Mouse (Mus musculus) neural tube, embryonic 13.5 days (tissue): ENCODE measurements around the gene Adar. TPM values are rescaled to one million over a fixed set of nuclear protein-coding genes. Genes with fewer than 3 reads are reported as not detected.

Source experiments
- ATAC-seq: fragments of 200-750 bp; cut with Nextera tagmentation; 2 replicates; pipeline ENCODE4 v1.8.0; 2017; ENCODE audit warnings: low read depth, mild to moderate bottlenecking, moderate TSS enrichment, moderate library complexity
- H3K27ac ChIP-seq: fragments of 300-500 bp; sonication (generic); replicated peaks from 2 replicates; pipeline ENCODE4 v1.5.1; 2015; ENCODE audit warnings: moderate library complexity, mild to moderate bottlenecking, inconsistent platforms
- H3K27me3 ChIP-seq: fragments of 300-500 bp; sonication (generic); 2 replicates; pipeline ENCODE4 v1.6.1; 2015; ENCODE audit warnings: mild to moderate bottlenecking, inconsistent platforms
- H3K36me3 ChIP-seq: fragments of 300-500 bp; sonication (generic); 2 replicates; pipeline ENCODE4 v1.6.1; 2015; ENCODE audit warnings: mild to moderate bottlenecking, inconsistent platforms
- H3K4me1 ChIP-seq: fragments of 300-500 bp; sonication (generic); replicated peaks from 2 replicates; pipeline ENCODE4 v1.6.1; 2015; ENCODE audit warnings: inconsistent platforms
- H3K4me2 ChIP-seq: fragments of 300-500 bp; sonication (generic); 2 replicates; pipeline ENCODE4 v1.6.1; 2015; ENCODE audit warnings: inconsistent platforms, mild to moderate bottlenecking, moderate library complexity
- H3K4me3 ChIP-seq: fragments of 300-500 bp; sonication (generic); 2 replicates; pipeline ENCODE4 v1.5.1; 2015; ENCODE audit warnings: mild to moderate bottlenecking, inconsistent platforms
- H3K9ac ChIP-seq: fragments of 300-500 bp; sonication (generic); 2 replicates; pipeline ENCODE4 v1.6.1; 2015; ENCODE audit warnings: moderate library complexity, mild to moderate bottlenecking, inconsistent platforms
- H3K9me3 ChIP-seq: fragments of 300-500 bp; sonication (generic); 2 replicates; pipeline ENCODE4 v1.6.1; 2016; ENCODE audit warnings: inconsistent platforms
- WGBS: fragments of 180-500 bp; shearing (Covaris S2); methylation state at CpG from one replicate; pipeline ENCODE4 v1.1.7; 2015; 5-methylcytosine and 5-hydroxymethylcytosine counted together
- polyA plus RNA-seq: library from polyadenylated mRNA; unstranded; fragments of >200 nt; fragmentation: Nextera tagmentation; extraction: Ambion mirVana; gene quantifications from 2 replicates; pipeline ENCODE4 v1.2.1, GENCODE M21; 2015

Adar gene
- polyA plus RNA-seq, 1 experiment from 2014 or later, result 18.4 TPM

DNA sequence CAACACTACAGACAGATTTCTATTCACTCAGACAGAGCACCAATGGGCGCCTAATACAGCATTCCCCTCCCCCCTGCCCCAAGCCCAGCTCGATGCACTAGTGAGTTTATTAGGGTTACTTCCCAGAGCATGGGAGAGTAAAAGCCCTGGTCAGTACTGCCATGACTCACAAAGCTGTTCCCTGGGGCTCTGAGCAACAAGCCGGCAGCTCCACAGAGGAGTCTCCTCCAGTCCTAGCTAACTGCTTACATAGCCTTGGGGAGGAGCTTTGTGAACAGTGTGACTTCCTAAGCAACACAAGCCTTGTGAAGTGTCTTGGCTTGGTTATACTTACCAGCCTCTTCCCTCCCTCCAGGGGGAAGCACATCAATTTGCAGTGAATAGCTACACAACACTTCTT, 11.2 kb upstream of the Adar start:
- Histone ChIP-seq H3K36me3 (no peaks in the 10 kb centered on the region), H3K4me1 (no peaks in the 10 kb centered on the region), H3K9me3 (no peaks in the 10 kb centered on the region), H3K27me3 (no peaks in the 10 kb centered on the region), H3K4me2 (no peak overlapping the region), H3K9ac (no peak overlapping the region), H3K27ac (no peak overlapping the region), H3K4me3 (no peak overlapping the region)
- no peak for ATAC-seq
- 36% methylated on average over 3 of the region's 3 CpGs for WGBS

DNA sequence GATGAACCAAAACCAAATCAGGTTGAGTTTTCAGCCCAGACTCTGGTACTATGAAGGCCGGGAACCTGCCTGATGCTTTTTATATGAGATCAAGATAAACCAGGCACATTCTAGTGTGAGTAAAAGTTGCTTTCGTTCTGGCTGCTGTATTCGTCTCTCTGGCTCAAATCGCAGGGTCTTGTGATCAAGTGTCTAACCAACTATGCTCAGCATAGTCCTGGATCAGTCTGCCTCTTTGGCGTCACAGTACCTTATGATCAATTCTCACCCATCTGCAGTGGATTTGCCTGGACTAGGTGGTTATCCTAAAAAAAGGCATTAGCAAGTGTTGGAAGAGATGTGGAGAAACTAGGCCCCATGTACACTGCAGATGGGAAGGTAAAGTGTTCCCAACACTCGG, 10.8 kb upstream of the Adar start:
- WGBS, result 82% methylated on average over 6 of the region's 6 CpGs
- Histone ChIP-seq H3K4me1 (no peaks in the 10 kb centered on the region), H3K9ac (no peak overlapping the region), H3K4me3 (no peak overlapping the region), H3K27me3 (no peaks in the 10 kb centered on the region), H3K27ac (no peak overlapping the region), H3K4me2 (no peak overlapping the region), H3K36me3 (no peaks in the 10 kb centered on the region), H3K9me3 (no peaks in the 10 kb centered on the region)
- ATAC-seq, result no peak

DNA sequence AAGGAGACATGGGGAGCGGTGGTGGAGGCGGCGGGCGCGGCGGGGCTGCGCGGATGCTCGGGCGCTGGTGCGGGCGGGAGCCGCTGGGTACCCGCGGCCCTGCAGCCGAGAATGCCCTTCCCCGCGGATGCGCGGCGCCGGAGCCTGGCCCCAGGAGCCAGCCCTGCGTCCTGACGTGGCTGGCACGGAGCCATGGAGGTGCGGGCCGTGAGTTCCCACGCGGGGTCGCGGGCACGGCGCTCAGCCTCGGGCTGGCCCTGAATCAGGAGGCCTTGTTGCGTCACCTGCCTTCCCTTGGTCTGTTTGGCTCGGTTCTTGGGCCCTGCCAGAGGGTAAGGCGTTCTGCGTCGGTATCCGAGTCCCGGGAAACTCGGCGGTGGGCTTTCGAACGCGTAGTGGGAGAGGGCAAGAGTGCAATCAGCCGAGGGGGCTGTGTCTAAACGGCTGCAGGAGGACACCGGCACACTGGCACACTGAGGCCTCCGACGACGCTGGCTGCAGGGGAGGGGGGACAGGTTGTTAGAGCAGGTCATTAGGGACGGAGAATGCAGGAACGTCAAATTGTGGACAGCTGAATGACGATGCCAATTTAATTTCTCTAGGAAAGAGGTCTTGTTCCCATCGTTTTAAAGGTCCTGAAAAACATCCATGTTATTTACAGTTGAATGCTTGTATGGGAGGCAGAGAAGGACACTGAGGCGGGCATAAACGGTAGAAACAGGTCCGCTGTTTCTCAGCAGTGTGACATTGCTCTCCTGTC, 565 bp downstream of the Adar start:
- Histone ChIP-seq H3K27me3 (0 out of 2 replicates have a peak, but pooled peaks cover 6% of the 10 kb centered on the region), H3K4me2 (peak overlapping the region; percentile 86), H3K9me3 (no peaks in the 10 kb centered on the region), H3K36me3 (no peaks in the 10 kb centered on the region), H3K4me3 (peak overlapping the region; percentile 96), H3K9ac (peak overlapping the region; percentile 96), H3K27ac (peak overlapping the region; percentile 93), H3K4me1 (peaks cover 27% of the 10 kb centered on the region)
- WGBS, result under 1% methylated on average over 59 of the region's 59 CpGs
- peak; percentile 77 for ATAC-seq

DNA sequence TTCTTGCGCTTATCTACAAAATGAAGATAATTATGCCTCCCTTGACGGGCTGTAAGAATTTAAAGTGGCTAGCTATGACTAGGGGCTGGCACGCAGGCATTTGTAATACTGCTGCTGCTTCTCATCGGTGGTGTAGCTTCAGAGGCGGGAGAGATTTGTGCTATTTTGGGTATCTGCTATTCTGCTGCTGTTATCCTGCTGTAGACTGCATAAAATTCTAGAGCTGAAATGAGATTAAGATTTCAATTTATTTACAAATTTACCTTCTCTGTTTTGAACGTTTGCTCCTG, 1.1 kb downstream of the Adar start:
- ATAC-seq, result no peak
- H3K4me2 ChIP-seq, result peak overlapping the region; percentile 86
- 0 out of 2 replicates have a peak, but pooled peaks cover 6% of the 10 kb centered on the region for H3K27me3 ChIP-seq
- peaks cover 27% of the 10 kb centered on the region for H3K4me1 ChIP-seq
- H3K9ac ChIP-seq, result peak overlapping the region; percentile 96
- no peaks in the 10 kb centered on the region for H3K36me3 ChIP-seq
- 51% methylated on average over 6 of the region's 6 CpGs for WGBS
- H3K27ac ChIP-seq, result peak overlapping the region; percentile 93; the same call in 1 of the 2 replicates
- peak overlapping the region; percentile 96 for H3K4me3 ChIP-seq
- H3K9me3 ChIP-seq, result no peaks in the 10 kb centered on the region

DNA sequence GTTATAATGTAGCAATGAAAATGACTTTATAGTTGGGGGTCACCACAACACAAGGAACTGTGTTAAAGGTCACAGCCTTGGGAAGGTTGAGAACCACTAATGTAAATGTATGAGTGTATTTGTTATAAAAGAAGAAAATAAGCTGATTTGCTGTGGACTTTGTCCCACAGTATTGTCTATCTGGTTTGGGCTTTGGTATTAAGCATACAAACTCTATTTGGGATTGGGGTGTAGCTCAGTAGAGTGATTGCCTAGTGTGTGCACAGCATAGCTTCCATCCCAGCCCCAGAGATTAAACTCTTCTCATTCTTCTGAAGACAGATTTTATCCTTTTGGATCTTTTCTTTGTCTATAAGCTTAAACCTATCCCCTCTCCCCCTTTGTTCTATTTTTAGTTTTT, 7.2 kb downstream of the Adar start:
- peaks cover 19% of the 10 kb centered on the region for H3K4me1 ChIP-seq
- no peak overlapping the region for H3K9ac ChIP-seq
- H3K4me3 ChIP-seq, result no peak overlapping the region
- no peak overlapping the region for H3K4me2 ChIP-seq
- no peaks in the 10 kb centered on the region for H3K36me3 ChIP-seq
- no peak for ATAC-seq
- no peaks in the 10 kb centered on the region for H3K27me3 ChIP-seq
- H3K27ac ChIP-seq, result no peak overlapping the region
- no peaks in the 10 kb centered on the region for H3K9me3 ChIP-seq

DNA sequence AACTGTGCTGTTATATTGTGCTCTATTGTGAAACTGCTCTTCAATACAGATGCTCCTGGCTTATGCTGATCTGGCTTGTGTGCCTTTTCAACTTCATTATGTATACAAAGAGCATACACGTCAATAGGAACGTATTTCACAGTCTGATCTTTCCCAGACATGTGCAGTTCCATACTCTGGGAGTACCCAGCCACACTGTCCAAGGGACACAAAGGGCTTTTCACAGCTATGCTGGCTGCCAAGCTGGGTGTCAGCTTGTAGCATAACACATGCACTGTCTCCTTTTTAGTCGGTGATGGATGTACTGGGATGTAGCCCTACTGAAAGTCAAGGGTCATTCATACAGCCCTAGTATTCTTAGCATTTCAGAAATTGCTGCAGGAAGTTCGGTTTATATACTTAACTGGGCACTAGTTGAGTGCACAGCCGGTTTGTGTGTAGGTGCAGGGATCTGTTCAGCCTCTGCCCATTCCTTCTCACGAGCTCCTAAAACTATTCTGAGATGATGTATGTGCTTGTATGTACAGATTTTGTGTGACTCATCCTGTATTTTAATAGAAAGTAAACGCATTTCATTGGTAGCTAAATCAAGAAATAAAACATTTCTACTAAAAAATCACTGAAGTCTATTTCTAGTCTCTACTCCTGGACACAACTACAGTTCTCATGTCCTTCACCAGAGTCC, 8.7 kb downstream of the Adar start:
- WGBS, result 49% methylated on average over 7 of the region's 7 CpGs
- ATAC-seq, result 0 out of 2 replicates have a peak, but pooled peaks have one; percentile 65
- Histone ChIP-seq H3K27ac (no peak overlapping the region), H3K4me2 (no peak overlapping the region), H3K36me3 (no peaks in the 10 kb centered on the region), H3K9me3 (no peaks in the 10 kb centered on the region), H3K4me3 (no peak overlapping the region), H3K9ac (no peak overlapping the region), H3K4me1 (peaks cover 12% of the 10 kb centered on the region), H3K27me3 (no peaks in the 10 kb centered on the region)

DNA sequence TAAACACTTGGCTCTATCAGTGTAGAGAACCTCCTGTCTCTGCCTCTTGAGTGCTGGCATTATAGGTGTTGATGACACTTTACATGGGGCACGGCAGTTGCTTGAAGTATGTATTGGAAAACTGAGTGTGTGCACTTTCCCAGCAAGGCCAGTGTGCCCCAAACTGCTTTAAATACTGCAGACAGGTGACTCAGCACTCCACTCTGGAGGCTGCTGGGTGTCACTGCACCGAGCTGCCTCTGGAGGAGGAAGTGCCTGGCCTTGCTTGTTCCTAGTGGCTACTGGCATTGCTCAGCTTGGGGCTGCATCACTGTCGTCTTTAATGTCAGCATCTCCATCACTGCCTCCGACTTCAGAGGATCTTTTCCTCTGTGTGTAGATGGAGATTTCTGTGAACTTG, 12.2 kb downstream of the Adar start:
- H3K9me3 ChIP-seq, result no peaks in the 10 kb centered on the region
- no peak overlapping the region for H3K9ac ChIP-seq
- H3K27me3 ChIP-seq, result no peaks in the 10 kb centered on the region
- no peaks in the 10 kb centered on the region for H3K36me3 ChIP-seq
- H3K4me3 ChIP-seq, result no peak overlapping the region
- WGBS, result 19% methylated on average over 4 of the region's 4 CpGs
- H3K4me1 ChIP-seq, result peaks cover 37% of the 10 kb centered on the region
- no peak overlapping the region for H3K4me2 ChIP-seq
- ATAC-seq, result no peak
- H3K27ac ChIP-seq, result no peak overlapping the region

DNA sequence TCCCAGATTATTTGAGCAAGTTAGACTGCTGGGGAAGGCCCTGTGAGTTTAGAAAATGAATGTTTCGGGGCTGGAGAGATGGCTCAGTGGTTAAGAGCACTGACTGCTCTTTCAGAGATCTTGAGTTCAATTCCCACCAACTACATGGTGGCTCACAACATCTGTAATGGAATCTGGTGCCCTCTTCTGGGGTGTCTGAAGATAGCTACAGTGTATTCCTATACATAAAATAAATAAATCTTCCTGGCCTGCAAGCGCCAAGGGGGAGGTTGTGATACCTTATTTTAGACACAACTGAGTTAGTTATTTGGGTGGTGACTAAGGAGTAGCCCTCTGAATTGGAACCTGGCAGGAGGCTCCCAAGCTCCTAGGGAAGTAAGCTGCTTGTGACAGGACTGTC, 14.0 kb downstream of the Adar start:
- Histone ChIP-seq H3K36me3 (no peaks in the 10 kb centered on the region), H3K9ac (no peak overlapping the region), H3K4me2 (no peak overlapping the region), H3K4me1 (peaks cover 24% of the 10 kb centered on the region), H3K9me3 (no peaks in the 10 kb centered on the region), H3K4me3 (no peak overlapping the region), H3K27ac (no peak overlapping the region), H3K27me3 (no peaks in the 10 kb centered on the region)
- WGBS, result 84% methylated on average over 2 of the region's 2 CpGs
- ATAC-seq, result no peak

DNA sequence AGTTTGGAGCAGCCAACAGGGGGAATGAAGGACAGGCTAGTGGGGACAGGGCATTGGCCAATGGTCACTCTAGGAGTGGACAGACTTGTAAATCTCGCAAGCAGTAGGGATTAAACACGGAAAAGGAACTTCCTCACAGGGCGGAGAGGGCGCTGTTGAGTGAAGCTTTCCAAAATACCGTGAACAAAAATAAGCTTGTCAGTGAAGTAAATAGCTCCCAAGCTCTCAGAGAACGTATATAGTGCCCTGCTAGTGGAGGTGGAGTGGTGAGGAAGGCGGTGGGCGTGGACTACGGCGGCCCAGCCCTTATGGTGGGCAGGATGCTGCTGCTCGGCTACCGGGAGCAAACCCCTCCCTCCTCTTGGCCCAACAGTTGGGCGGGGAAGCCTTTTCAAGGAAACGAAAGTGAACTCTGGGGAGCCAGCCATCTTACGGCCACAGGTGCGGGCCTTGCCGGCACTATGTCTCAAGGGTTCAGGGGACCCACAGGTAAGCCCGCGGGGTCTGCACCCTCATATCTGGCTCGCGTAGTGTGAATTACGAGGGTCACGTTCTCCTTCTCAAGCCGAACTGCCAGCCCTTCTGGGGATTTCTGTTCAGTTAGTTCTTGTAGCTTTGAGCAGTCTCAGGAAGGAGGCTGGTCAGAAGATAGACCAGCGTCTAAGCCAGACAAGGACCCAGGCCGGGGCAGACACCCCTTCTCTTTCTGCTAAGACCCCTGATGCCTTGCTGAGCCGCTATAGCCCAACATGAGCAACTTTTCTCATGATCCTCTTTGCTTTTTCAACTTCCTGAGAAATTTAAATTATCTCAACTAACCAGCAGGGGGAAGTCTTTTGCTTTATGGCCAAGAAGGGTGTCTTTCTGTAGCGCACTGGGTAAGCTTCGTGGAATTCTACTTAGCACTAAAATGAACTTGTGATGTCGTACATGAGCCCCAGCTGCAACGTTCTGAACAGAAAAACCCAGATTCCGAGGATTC, 15.8 kb downstream of the Adar start:
- peaks cover 3% of the 10 kb centered on the region; the same call in 1 of the 2 replicates for H3K36me3 ChIP-seq
- H3K27ac ChIP-seq, result 0 out of 2 replicates have a peak overlapping the region, but pooled peaks have one; percentile 46
- H3K4me1 ChIP-seq, result peaks cover 24% of the 10 kb centered on the region
- no peaks in the 10 kb centered on the region for H3K27me3 ChIP-seq
- peak overlapping the region; percentile 59 for H3K4me2 ChIP-seq
- H3K4me3 ChIP-seq, result peak overlapping the region; percentile 42
- peak overlapping the region; percentile 57 for H3K9ac ChIP-seq
- no peaks in the 10 kb centered on the region for H3K9me3 ChIP-seq
- WGBS, result 2% methylated on average over 32 of the region's 32 CpGs
- peak; percentile 65 for ATAC-seq

DNA sequence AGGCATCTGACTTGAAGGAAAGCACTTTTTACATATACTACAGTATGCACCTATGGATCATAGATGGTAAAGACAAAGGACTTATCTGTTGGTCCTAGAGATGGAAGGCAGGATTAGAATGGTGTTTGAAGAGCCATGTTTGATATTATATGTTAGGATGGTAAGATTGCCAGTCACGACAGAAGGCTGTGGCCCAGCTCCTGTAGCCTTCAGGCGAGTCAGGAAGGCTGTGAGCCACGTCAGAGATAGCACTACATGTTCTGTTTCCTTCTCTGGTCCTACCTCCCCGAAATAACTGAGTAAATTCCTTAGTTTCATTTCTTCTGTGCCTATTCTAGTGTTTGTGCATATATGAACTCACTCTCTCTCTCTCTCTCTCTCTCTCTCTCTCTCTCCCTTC, 17.3 kb downstream of the Adar start:
- peaks cover 10% of the 10 kb centered on the region; the same call in 1 of the 2 replicates for H3K36me3 ChIP-seq
- 83% methylated on average over 4 of the region's 4 CpGs for WGBS
- H3K9me3 ChIP-seq, result no peaks in the 10 kb centered on the region
- H3K4me1 ChIP-seq, result peaks cover 24% of the 10 kb centered on the region
- no peak overlapping the region for H3K9ac ChIP-seq
- ATAC-seq, result no peak
- no peak overlapping the region for H3K4me2 ChIP-seq
- no peak overlapping the region for H3K4me3 ChIP-seq
- no peaks in the 10 kb centered on the region for H3K27me3 ChIP-seq
- H3K27ac ChIP-seq, result no peak overlapping the region

DNA sequence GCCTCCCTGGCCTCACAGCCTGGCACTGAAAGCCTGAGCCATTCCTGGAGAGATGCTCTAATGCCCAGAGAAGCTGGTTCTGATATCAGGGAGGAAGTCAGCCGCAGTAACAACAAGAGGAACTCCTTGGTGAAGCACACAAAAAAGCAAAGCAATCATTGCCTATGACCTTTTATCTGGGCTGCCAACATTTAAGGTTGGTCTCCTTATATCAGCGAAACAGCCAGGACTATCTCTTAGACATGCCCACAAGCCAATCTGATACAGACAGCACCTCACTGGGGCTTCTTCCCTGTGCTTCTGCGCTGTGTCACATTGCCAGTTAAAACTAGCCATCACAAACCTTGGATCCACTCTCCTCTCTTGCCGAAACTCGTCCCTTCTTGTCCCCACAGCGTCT, 23.7 kb downstream of the Adar start:
- Histone ChIP-seq H3K27me3 (no peaks in the 10 kb centered on the region), H3K4me3 (no peak overlapping the region), H3K27ac (no peak overlapping the region), H3K36me3 (peaks cover 66% of the 10 kb centered on the region), H3K9me3 (no peaks in the 10 kb centered on the region), H3K9ac (no peak overlapping the region), H3K4me1 (no peaks in the 10 kb centered on the region), H3K4me2 (no peak overlapping the region)
- no peak for ATAC-seq
- 95% methylated on average over 6 of the region's 6 CpGs for WGBS

DNA sequence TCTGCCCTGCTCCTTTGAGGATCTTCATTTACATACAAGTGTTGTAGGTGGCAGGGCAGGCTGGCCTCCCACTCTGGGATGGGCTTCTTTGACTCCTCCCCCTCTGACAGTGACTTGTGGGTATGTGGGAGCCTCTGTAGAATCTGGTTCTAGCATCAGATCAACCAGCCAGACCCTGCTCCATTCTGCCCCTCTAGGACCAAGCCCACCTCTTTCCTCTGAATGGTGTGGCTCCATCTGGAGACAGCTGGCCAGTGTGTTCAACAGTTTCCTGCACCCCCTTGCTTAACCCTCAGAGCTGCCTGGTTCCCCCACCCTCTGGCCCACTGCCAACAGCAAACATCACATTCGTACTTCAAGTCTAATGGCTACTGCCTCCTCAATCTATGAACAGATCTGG, 37.5 kb downstream of the Adar start:
- H3K4me2 ChIP-seq, result no peak overlapping the region
- H3K27me3 ChIP-seq, result no peaks in the 10 kb centered on the region
- WGBS, result 40% methylated on average over 1 of the region's 1 CpGs
- no peaks in the 10 kb centered on the region for H3K9me3 ChIP-seq
- no peaks in the 10 kb centered on the region for H3K4me1 ChIP-seq
- 0 out of 2 replicates have a peak, but pooled peaks have one; percentile 17 for ATAC-seq
- no peak overlapping the region for H3K27ac ChIP-seq
- no peak overlapping the region for H3K9ac ChIP-seq
- H3K36me3 ChIP-seq, result peaks cover 96% of the 10 kb centered on the region
- no peak overlapping the region for H3K4me3 ChIP-seq
